Mouse (Mus musculus): ENCODE data around the gene Krtap4-7. TPM values are rescaled to one million over a fixed set of nuclear protein-coding genes. Genes with fewer than 3 reads are reported as not detected.
"Not testable (repeated sequence)": the region's sequence is repeated elsewhere in the genome, so short reads cannot be mapped to it uniquely, and the experiment has no call there.

The Krtap4-7 gene
- polyA plus RNA-seq (2015; fragmentation: Nextera tagmentation; extraction: Ambion mirVana): not detected in 2 replicates

GRCm38 (mm10) chr11:99643635-99644139 lies at the start of gene Krtap4-7:
Gene Krtap4-7 (minus strand): TSS chr11:99644089.
- not testable (repeated sequence) for H3K4me2 ChIP-seq (replicated peaks); H3K9me3 ChIP-seq; ATAC-seq; H3K27me3 ChIP-seq (replicated peaks); H3K27ac ChIP-seq; H3K9ac ChIP-seq; H3K4me1 ChIP-seq (replicated peaks); H3K36me3 ChIP-seq; H3K4me3 ChIP-seq (replicated peaks)
- WGBS: 83% methylated on average over 9 of the region's 9 CpGs

GRCm38 (mm10) chr11:99690463-99690862 lies 46.6 kb upstream of the Krtap4-7 start, which contains the start of gene Gm14190:
Gene Gm14190 (minus strand): TSS chr11:99690740.
- 94% methylated on average over 1 of the region's 1 CpGs for WGBS
- no peak for ATAC-seq
- Histone ChIP-seq H3K4me3 (replicated peaks) (no peak within 1 kb of the TSS), H3K4me2 (replicated peaks) (no peak within 1 kb of the TSS), H3K9ac (no peak within 1 kb of the TSS), H3K27me3 (replicated peaks) (no peaks in the 10 kb centered on the region), H3K9me3 (no peaks in the 10 kb centered on the region), H3K27ac (no peak within 1 kb of the TSS), H3K36me3 (no peaks in the 10 kb centered on the region), H3K4me1 (replicated peaks) (no peaks in the 10 kb centered on the region)

- not testable (repeated sequence) for H3K9ac ChIP-seq; H3K27ac ChIP-seq; H3K4me1 ChIP-seq (replicated peaks); H3K9me3 ChIP-seq; H3K4me2 ChIP-seq (replicated peaks); H3K27me3 ChIP-seq (replicated peaks); H3K4me3 ChIP-seq (replicated peaks); ATAC-seq; H3K36me3 ChIP-seq
- 63% methylated on average over 1 of the region's 1 CpGs for WGBS
Observed at GRCm38 (mm10) chr11:99685235-99685634, 41.3 kb upstream of the Krtap4-7 start.

- H3K4me3 ChIP-seq (replicated peaks): no peak overlapping the region
- WGBS: 83% methylated on average over 2 of the region's 2 CpGs
Observed at GRCm38 (mm10) chr11:99683481-99683880, 39.6 kb upstream of the Krtap4-7 start.

GRCm38 (mm10) chr11:99665860-99666259 lies 22.0 kb upstream of the Krtap4-7 start, which contains the start of gene Krtap4-6:
Gene Krtap4-6 (minus strand): TSS chr11:99665960.
- Histone ChIP-seq H3K36me3 (no peaks in the 10 kb centered on the region), H3K9ac (no peak within 1 kb of the TSS), H3K27ac (no peak within 1 kb of the TSS), H3K4me1 (replicated peaks) (no peaks in the 10 kb centered on the region), H3K4me3 (replicated peaks) (no peak within 1 kb of the TSS), H3K27me3 (replicated peaks) (no peaks in the 10 kb centered on the region), H3K4me2 (replicated peaks) (no peak within 1 kb of the TSS), H3K9me3 (no peaks in the 10 kb centered on the region)
- no peak for ATAC-seq

More at GRCm38 (mm10) chr11:99683481-99683880, 39.6 kb upstream of the Krtap4-7 start:
- no peak overlapping the region for H3K27ac ChIP-seq
- no peak overlapping the region for H3K4me2 ChIP-seq (replicated peaks)
- no peak for ATAC-seq
- H3K27me3 ChIP-seq (replicated peaks): no peaks in the 10 kb centered on the region
- no peak overlapping the region for H3K9ac ChIP-seq
- no peaks in the 10 kb centered on the region for H3K36me3 ChIP-seq
- no peaks in the 10 kb centered on the region for H3K9me3 ChIP-seq
- no peaks in the 10 kb centered on the region for H3K4me1 ChIP-seq (replicated peaks)

GRCm38 (mm10) chr11:99662802-99663201 lies 18.9 kb upstream of the Krtap4-7 start:
- no peak overlapping the region for H3K4me3 ChIP-seq (replicated peaks)
- no peak for ATAC-seq
- WGBS: 84% methylated on average over 10 of the region's 10 CpGs
- no peak overlapping the region for H3K4me2 ChIP-seq (replicated peaks)
- H3K27ac ChIP-seq: no peak overlapping the region
- H3K9me3 ChIP-seq: no peaks in the 10 kb centered on the region
- no peaks in the 10 kb centered on the region for H3K27me3 ChIP-seq (replicated peaks)
- no peaks in the 10 kb centered on the region for H3K4me1 ChIP-seq (replicated peaks)
- no peaks in the 10 kb centered on the region for H3K36me3 ChIP-seq
- no peak overlapping the region for H3K9ac ChIP-seq

GRCm38 (mm10) chr11:99659256-99659655 lies 15.4 kb upstream of the Krtap4-7 start:
- ATAC-seq: no peak

GRCm38 (mm10) chr11:99658467-99659010 lies 14.7 kb upstream of the Krtap4-7 start, which contains the start of gene Gm11563:
Gene Gm11563 (minus strand): TSS chr11:99658960.
- H3K27ac ChIP-seq; ATAC-seq; H3K36me3 ChIP-seq; H3K4me3 ChIP-seq (replicated peaks); H3K9ac ChIP-seq; H3K9me3 ChIP-seq; H3K27me3 ChIP-seq (replicated peaks); H3K4me1 ChIP-seq (replicated peaks); H3K4me2 ChIP-seq (replicated peaks): not testable (repeated sequence)
- 64% methylated on average over 10 of the region's 10 CpGs for WGBS

More at GRCm38 (mm10) chr11:99659256-99659655, 15.4 kb upstream of the Krtap4-7 start:
- no peak overlapping the region for H3K4me3 ChIP-seq (replicated peaks)
- H3K27me3 ChIP-seq (replicated peaks): no peaks in the 10 kb centered on the region
- 81% methylated on average over 4 of the region's 4 CpGs for WGBS
- H3K36me3 ChIP-seq: no peaks in the 10 kb centered on the region
- no peak overlapping the region for H3K4me2 ChIP-seq (replicated peaks)
- no peak overlapping the region for H3K9ac ChIP-seq
- H3K4me1 ChIP-seq (replicated peaks): no peaks in the 10 kb centered on the region
- no peak overlapping the region for H3K27ac ChIP-seq
- no peaks in the 10 kb centered on the region for H3K9me3 ChIP-seq

- ATAC-seq: no peak
- 48% methylated on average over 5 of the region's 5 CpGs for WGBS
- no peaks in the 10 kb centered on the region for H3K4me1 ChIP-seq (replicated peaks)
- H3K9ac ChIP-seq: no peak overlapping the region
- no peaks in the 10 kb centered on the region for H3K36me3 ChIP-seq
- H3K4me3 ChIP-seq (replicated peaks): no peak overlapping the region
- no peak overlapping the region for H3K4me2 ChIP-seq (replicated peaks)
- H3K9me3 ChIP-seq: no peaks in the 10 kb centered on the region
- H3K27me3 ChIP-seq (replicated peaks): no peaks in the 10 kb centered on the region
- no peak overlapping the region for H3K27ac ChIP-seq
Observed at GRCm38 (mm10) chr11:99657051-99657450, 13.2 kb upstream of the Krtap4-7 start.

GRCm38 (mm10) chr11:99650136-99650535 lies 6.2 kb upstream of the Krtap4-7 start, which contains the start of gene Gm11555:
Gene Gm11555 (minus strand): TSS chr11:99650236.
- ATAC-seq: no peak
- H3K36me3 ChIP-seq: no peaks in the 10 kb centered on the region
- no peaks in the 10 kb centered on the region for H3K27me3 ChIP-seq (replicated peaks)
- H3K9ac ChIP-seq: no peak within 1 kb of the TSS
- H3K4me2 ChIP-seq (replicated peaks): no peak within 1 kb of the TSS
- no peak within 1 kb of the TSS for H3K4me3 ChIP-seq (replicated peaks)
- 74% methylated on average over 2 of the region's 2 CpGs for whole genome bisulfite sequencing
- H3K4me1 ChIP-seq (replicated peaks): no peaks in the 10 kb centered on the region
- H3K9me3 ChIP-seq: no peaks in the 10 kb centered on the region
- H3K27ac ChIP-seq: no peak within 1 kb of the TSS

- Histone ChIP-seq H3K4me2 (replicated peaks) (no peak overlapping the region), H3K9me3 (no peaks in the 10 kb centered on the region), H3K9ac (no peak overlapping the region), H3K27me3 (replicated peaks) (no peaks in the 10 kb centered on the region), H3K4me1 (replicated peaks) (no peaks in the 10 kb centered on the region), H3K36me3 (no peaks in the 10 kb centered on the region), H3K27ac (no peak overlapping the region), H3K4me3 (replicated peaks) (no peak overlapping the region)
- no peak for ATAC-seq
- WGBS: 89% methylated on average over 15 of the region's 15 CpGs
Observed at GRCm38 (mm10) chr11:99646444-99646843, 2.6 kb upstream of the Krtap4-7 start.

GRCm38 (mm10) chr11:99644351-99644750 lies 462 bp upstream of the Krtap4-7 start:
- no peak overlapping the region for H3K4me3 ChIP-seq (replicated peaks)
- H3K4me1 ChIP-seq (replicated peaks): no peaks in the 10 kb centered on the region
- H3K27me3 ChIP-seq (replicated peaks): no peaks in the 10 kb centered on the region
- no peaks in the 10 kb centered on the region for H3K9me3 ChIP-seq
- no peaks in the 10 kb centered on the region for H3K36me3 ChIP-seq
- no peak overlapping the region for H3K27ac ChIP-seq
- 78% methylated on average over 3 of the region's 3 CpGs for WGBS
- no peak overlapping the region for H3K9ac ChIP-seq
- ATAC-seq: no peak
- no peak overlapping the region for H3K4me2 ChIP-seq (replicated peaks)

- no peak for ATAC-seq
- H3K4me2 ChIP-seq (replicated peaks): no peak overlapping the region
- no peak overlapping the region for H3K9ac ChIP-seq
- H3K4me1 ChIP-seq (replicated peaks): no peaks in the 10 kb centered on the region
- WGBS: 28% methylated on average over 1 of the region's 1 CpGs
- H3K27ac ChIP-seq: no peak overlapping the region
- no peaks in the 10 kb centered on the region for H3K9me3 ChIP-seq
- no peak overlapping the region for H3K4me3 ChIP-seq (replicated peaks)
- H3K36me3 ChIP-seq: no peaks in the 10 kb centered on the region
- H3K27me3 ChIP-seq (replicated peaks): no peaks in the 10 kb centered on the region
Observed at GRCm38 (mm10) chr11:99640926-99641325, 3.0 kb downstream of the Krtap4-7 start.

Data from intestine, embryonic 15.5 days (tissue).